Mouse (Mus musculus) embryonic facial prominence, embryonic 10.5 days (tissue): ENCODE data around the gene Eif3g. TPM values are rescaled to one million over a fixed set of nuclear protein-coding genes. Genes with fewer than 3 reads are reported as not detected.

ENCODE experiments used
- DNase-seq: peaks from one replicate; pipeline ENCODE4 v3.0.0-alpha.2; 2017; ENCODE audit warnings: low spot score
- H3K27ac ChIP-seq: fragments of 300-500 bp; sonication (generic); replicated peaks from 2 replicates; pipeline ENCODE4 v1.5.1; 2016; ENCODE audit warnings: mild to moderate bottlenecking
- H3K27me3 ChIP-seq: fragments of 300-500 bp; sonication (generic); replicated peaks from 2 replicates; pipeline ENCODE4 v1.6.1; 2016; ENCODE audit warnings: low read depth, mild to moderate bottlenecking; ENCODE audit not compliant: poor library complexity, severe bottlenecking
- H3K36me3 ChIP-seq: fragments of 300-500 bp; sonication (generic); replicated peaks from 2 replicates; pipeline ENCODE4 v1.6.1; 2016; ENCODE audit warnings: mild to moderate bottlenecking, moderate library complexity
- H3K4me1 ChIP-seq: fragments of 300-500 bp; sonication (generic); 2 replicates; pipeline ENCODE4 v1.6.1; 2016
- H3K4me3 ChIP-seq: fragments of 300-500 bp; sonication (generic); 2 replicates; pipeline ENCODE4 v1.5.1; 2016; ENCODE audit warnings: mild to moderate bottlenecking, moderate library complexity
- H3K9me3 ChIP-seq: fragments of 300-500 bp; sonication (generic); 2 replicates; pipeline ENCODE4 v1.6.1; 2016; ENCODE audit warnings: mild to moderate bottlenecking
- WGBS: fragments of 180-500 bp; shearing (Covaris S2); methylation state at CpG from one replicate; pipeline ENCODE4 v1.1.7; 2016; 5-methylcytosine and 5-hydroxymethylcytosine counted together
- polyA plus RNA-seq: library from polyadenylated mRNA; unstranded; fragments of >200 nt; fragmentation: Nextera tagmentation; extraction: Ambion mirVana; gene quantifications from 2 replicates; pipeline ENCODE4 v1.2.1, GENCODE M21; 2016

Gene Eif3g
- polyA plus RNA-seq, 1 experiment from 2014 or later = 411 TPM

- Histone ChIP-seq H3K9me3 (no peaks in the 10 kb centered on the region), H3K4me1 (peaks cover 15% of the 10 kb centered on the region), H3K27ac (no peak overlapping the region), H3K4me3 (no peak overlapping the region), H3K36me3 (peaks cover 76% of the 10 kb centered on the region), H3K27me3 (no peaks in the 10 kb centered on the region)
- DNase-seq = no peak
- WGBS = 89% methylated on average over 15 of the region's 15 CpGs
These were observed 3.8 kb downstream of the Eif3g start for GRCm38 (mm10) chr9:20894629-20895028.

DNA sequence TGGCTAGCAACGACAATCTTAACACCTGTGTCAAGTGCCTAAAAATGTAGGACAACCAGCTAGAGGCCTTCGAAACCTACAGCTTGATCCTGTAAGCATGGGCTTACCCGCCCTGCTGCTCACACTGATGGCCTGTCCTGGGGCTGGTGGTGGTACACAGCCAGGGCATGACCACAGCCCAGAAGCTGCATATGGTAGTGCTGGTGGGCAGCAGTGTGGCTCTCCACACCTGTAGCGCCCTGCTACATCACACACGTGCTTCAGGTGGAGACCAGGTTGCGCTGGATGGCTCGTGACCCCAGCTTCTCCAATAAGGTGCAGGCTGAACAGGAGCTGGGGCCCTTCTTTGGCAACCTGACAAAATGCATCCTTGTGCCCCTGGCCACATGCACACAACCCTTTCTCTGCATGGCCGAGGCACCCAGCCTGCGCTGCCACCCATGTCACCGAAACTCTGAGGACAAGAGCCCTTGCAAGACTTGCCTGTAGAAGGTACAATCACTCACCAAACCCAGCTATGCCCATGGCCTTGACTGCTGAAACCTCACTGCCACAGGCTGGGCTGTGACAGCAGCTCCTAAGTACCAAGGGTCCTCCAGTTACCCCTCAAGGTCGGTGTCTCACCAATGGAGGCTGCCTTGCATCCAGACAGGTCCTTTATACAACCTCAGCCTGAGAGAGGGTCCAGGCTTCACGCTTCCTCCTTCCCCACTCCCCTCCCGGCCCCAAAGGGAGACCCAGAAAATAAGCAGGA lies 4.7 kb downstream of the Eif3g start:
- H3K9me3 ChIP-seq = no peaks in the 10 kb centered on the region
- H3K27me3 ChIP-seq = no peaks in the 10 kb centered on the region
- H3K36me3 ChIP-seq = peaks cover 82% of the 10 kb centered on the region
- DNase-seq = no peak
- WGBS = 88% methylated on average over 13 of the region's 13 CpGs
- H3K27ac ChIP-seq = no peak overlapping the region
- peaks cover 20% of the 10 kb centered on the region for H3K4me1 ChIP-seq
- H3K4me3 ChIP-seq = no peak overlapping the region

- Histone ChIP-seq H3K4me1 (peaks cover 20% of the 10 kb centered on the region), H3K27me3 (no peaks in the 10 kb centered on the region), H3K9me3 (no peaks in the 10 kb centered on the region), H3K4me3 (no peak overlapping the region), H3K36me3 (peaks cover 82% of the 10 kb centered on the region), H3K27ac (no peak overlapping the region)
- no peak for DNase-seq
- 69% methylated on average over 5 of the region's 5 CpGs for WGBS
These were observed 5.4 kb downstream of the Eif3g start for GRCm38 (mm10) chr9:20893069-20893468.

DNA sequence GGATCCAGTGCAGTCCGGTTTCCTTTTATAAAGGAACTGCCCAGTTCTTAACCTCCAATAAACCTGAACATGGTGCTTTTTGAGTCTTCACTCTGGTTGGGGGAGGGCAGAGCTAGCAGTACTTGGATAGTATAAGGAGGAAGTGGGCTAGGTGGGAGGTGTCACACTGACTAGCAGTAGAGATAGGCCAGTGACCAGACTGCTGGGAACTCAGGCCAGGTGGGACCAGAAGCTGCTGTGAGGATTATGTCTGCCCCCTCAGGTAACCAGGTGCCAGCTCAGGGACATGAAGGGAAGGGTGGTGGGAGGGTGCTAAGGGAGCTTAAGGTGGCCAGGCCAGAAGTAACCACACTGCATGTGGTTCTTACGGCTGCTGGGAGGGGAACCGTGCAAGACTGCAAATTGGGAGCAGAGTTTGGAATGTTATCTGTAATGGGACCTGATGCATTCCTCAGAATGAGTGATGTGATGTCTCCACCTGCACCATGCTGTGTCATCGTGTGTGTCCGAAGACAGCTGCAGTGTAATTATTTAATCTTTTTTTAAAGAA lies 6.2 kb downstream of the Eif3g start:
- H3K36me3 ChIP-seq = peaks cover 81% of the 10 kb centered on the region
- H3K27ac ChIP-seq = no peak overlapping the region
- H3K4me3 ChIP-seq = no peak overlapping the region
- no peaks in the 10 kb centered on the region for H3K27me3 ChIP-seq
- no peaks in the 10 kb centered on the region for H3K9me3 ChIP-seq
- DNase-seq = no peak
- peaks cover 12% of the 10 kb centered on the region for H3K4me1 ChIP-seq
- 77% methylated on average over 5 of the region's 5 CpGs for WGBS

DNA sequence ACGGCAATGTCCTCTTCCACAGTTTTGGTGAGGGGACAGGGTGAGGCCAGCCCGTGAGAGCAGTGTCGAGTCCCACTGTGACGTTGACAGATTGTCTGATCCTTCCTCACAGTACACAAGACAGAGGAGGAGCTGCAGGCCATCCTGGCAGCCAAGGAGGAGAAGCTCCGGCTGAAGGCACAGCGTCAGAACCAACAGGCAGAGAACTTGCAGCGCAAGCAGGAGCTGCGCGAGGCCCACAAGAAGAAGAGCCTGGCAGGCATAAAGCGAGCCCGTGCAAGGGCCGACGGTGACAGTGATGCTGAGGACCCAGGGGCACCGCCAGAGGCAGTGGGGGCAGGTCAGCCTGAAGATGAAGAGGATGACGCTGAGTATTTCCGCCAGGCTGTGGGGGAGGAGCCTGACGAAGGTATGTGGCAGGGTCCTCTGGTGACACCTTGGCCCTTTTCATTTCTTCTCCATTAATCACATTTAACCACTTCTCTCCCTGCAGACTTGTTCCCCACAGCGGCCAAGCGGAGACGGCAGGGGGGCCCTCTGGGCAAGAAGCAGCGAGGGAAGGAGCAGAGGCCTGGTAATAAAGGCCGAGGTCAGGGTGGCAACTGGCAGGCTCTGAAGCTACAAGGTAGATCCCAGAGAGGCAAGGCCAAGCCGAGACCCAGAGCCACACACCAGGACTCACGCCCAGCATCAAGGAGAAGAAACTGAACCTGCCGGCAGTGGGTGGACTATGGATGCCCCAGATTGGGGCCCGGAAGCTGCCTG lies 6.9 kb downstream of the Eif3g start:
- 0 out of 2 replicates have a peak overlapping the region, but pooled peaks have one; percentile 15 for H3K4me3 ChIP-seq
- H3K27ac ChIP-seq = no peak overlapping the region
- H3K9me3 ChIP-seq = no peaks in the 10 kb centered on the region
- WGBS = 85% methylated on average over 26 of the region's 26 CpGs
- H3K36me3 ChIP-seq = peaks cover 74% of the 10 kb centered on the region
- no peak for DNase-seq
- no peaks in the 10 kb centered on the region for H3K27me3 ChIP-seq
- peaks cover 7% of the 10 kb centered on the region for H3K4me1 ChIP-seq

- 91% methylated on average over 5 of the region's 5 CpGs for WGBS
- 0 out of 2 replicates have a peak overlapping the region, but pooled peaks have one; percentile 99 for H3K4me3 ChIP-seq
- peaks cover 63% of the 10 kb centered on the region for H3K36me3 ChIP-seq
- peaks cover 7% of the 10 kb centered on the region for H3K4me1 ChIP-seq
- DNase-seq = no peak
- no peaks in the 10 kb centered on the region for H3K27me3 ChIP-seq
- H3K27ac ChIP-seq = no peak overlapping the region
- H3K9me3 ChIP-seq = no peaks in the 10 kb centered on the region
These were observed 8.0 kb downstream of the Eif3g start for GRCm38 (mm10) chr9:20890411-20890810.

GRCm38 (mm10) chr9:20889185-20890141 lies 9.0 kb downstream of the Eif3g start:
- peaks cover 54% of the 10 kb centered on the region for H3K36me3 ChIP-seq

DNA sequence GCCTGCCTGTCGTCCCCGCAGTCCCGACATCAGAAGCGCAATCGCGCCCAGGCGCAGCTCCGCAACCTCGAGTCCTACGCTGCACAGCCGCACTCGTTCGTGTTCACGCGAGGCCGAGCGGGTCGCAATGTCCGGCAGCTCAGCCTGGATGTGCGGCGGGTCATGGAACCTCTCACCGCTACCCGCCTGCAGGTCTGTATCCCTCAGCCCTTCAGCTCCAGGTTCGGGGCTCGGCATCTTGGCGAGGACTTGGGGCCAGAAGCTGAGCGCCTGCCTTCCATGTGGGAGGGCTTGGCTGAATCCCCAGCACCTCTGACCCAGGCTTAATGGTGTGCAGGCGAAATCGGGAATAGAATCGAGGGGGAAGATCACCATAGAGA lies 10.0 kb downstream of the Eif3g start:
- peak overlapping the region; percentile 90 for H3K27ac ChIP-seq
- H3K36me3 ChIP-seq = peaks cover 43% of the 10 kb centered on the region
- WGBS = 0% methylated on average over 30 of the region's 30 CpGs
- no peak for DNase-seq
- peaks cover 6% of the 10 kb centered on the region; the same call in 1 of the 2 replicates for H3K9me3 ChIP-seq
- peaks cover 7% of the 10 kb centered on the region for H3K4me1 ChIP-seq
- no peaks in the 10 kb centered on the region for H3K27me3 ChIP-seq
- H3K4me3 ChIP-seq = peak overlapping the region; percentile 99

More at GRCm38 (mm10) chr9:20889185-20890141, 9.0 kb downstream of the Eif3g start:
- 85% methylated on average over 29 of the region's 29 CpGs for WGBS
- Histone ChIP-seq H3K4me3 (peak overlapping the region; percentile 99), H3K4me1 (peaks cover 7% of the 10 kb centered on the region), H3K27ac (no peak overlapping the region; the same call in 1 of the 2 replicates), H3K27me3 (no peaks in the 10 kb centered on the region), H3K9me3 (peaks cover 6% of the 10 kb centered on the region; the same call in 1 of the 2 replicates)
- no peak for DNase-seq

GRCm38 (mm10) chr9:20887704-20888385 lies 10.6 kb downstream of the Eif3g start, which contains the start of gene Ppan:
Gene Ppan, plus strand, starts transcription at chr9:20888175.
- under 1% methylated on average over 43 of the region's 43 CpGs for WGBS

DNA sequence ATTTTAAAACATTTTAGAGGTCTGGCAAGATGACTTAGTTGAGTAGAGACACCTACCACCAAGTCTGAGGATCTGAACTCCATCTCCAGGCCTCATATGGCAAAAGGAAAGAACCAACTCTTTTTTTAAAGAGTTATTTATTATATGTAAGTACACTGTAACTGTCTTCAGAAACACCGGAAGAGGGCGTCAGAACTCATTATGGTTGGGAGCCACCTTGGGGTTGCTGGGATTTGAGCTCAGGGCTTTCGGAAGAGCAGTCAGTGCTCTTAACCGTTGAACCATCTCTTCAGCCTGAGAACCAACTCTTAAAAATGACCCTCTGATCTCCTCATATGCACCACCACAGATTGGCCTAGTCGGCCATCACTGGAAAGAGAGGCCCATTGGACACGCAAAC lies 11.2 kb downstream of the Eif3g start:
- H3K9me3 ChIP-seq = peaks cover 6% of the 10 kb centered on the region; the same call in 1 of the 2 replicates
- DNase-seq = no peak
- H3K27me3 ChIP-seq = no peaks in the 10 kb centered on the region
- peak overlapping the region; percentile 13; the same call in 1 of the 2 replicates for H3K4me3 ChIP-seq
- peaks cover 7% of the 10 kb centered on the region for H3K4me1 ChIP-seq
- H3K27ac ChIP-seq = no peak overlapping the region
- WGBS = 85% methylated on average over 6 of the region's 6 CpGs
- H3K36me3 ChIP-seq = peaks cover 31% of the 10 kb centered on the region

More at GRCm38 (mm10) chr9:20887704-20888385, 10.6 kb downstream of the Eif3g start, which contains the start of gene Ppan:
- Histone ChIP-seq H3K9me3 (peaks cover 6% of the 10 kb centered on the region; the same call in 1 of the 2 replicates), H3K4me3 (peak within 1 kb of the TSS; percentile 99), H3K36me3 (peaks cover 37% of the 10 kb centered on the region), H3K27ac (peak within 1 kb of the TSS; percentile 90), H3K27me3 (no peaks in the 10 kb centered on the region), H3K4me1 (peaks cover 7% of the 10 kb centered on the region)
- peak; percentile 95 for DNase-seq

DNA sequence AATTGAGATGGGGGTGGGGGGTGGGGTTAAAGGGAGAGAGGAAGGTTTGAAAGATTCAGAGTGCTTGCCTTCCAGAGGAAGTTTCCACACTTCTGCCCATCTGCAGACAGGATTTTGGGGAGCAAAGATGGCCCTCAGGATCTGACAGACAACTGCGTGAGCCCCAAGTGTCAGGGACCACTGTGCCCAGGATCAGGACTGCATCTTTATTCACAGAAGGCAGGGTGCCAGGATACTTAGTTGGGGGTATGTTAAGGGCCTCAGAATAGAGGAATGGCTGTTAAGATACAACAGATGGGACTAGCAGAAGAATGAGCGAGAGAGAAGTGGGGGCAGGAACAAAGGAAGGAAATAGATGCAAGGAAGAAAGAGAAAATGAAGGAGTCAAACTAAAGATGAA lies 11.9 kb downstream of the Eif3g start:
- no peaks in the 10 kb centered on the region for H3K27me3 ChIP-seq
- H3K4me1 ChIP-seq = peaks cover 7% of the 10 kb centered on the region
- peaks cover 25% of the 10 kb centered on the region for H3K36me3 ChIP-seq
- peaks cover 6% of the 10 kb centered on the region; the same call in 1 of the 2 replicates for H3K9me3 ChIP-seq
- H3K27ac ChIP-seq = no peak overlapping the region
- no peak overlapping the region for H3K4me3 ChIP-seq
- WGBS = 96% methylated on average over 2 of the region's 2 CpGs
- DNase-seq = no peak
